Mouse (Mus musculus) monocyte, adult 2 months (primary cell): ENCODE measurements around the gene Zswim8.
"Not testable (repeated sequence)": the region's sequence is repeated elsewhere in the genome, so short reads cannot be mapped to it uniquely, and the experiment has no call there.

Experiments used
- DNase-seq, 2 experiments: peaks; one replicate each; pipeline ENCODE4 v3.0.0; 2022; ENCODE audit warnings: low spot score in 2 of 2, low read depth in 1 of 2

Gene Zswim8

GRCm38 (mm10) chr14:20693589-20694101 lies 13.7 kb upstream of the Zswim8 start:
- no peak for DNase-seq

GRCm38 (mm10) chr14:20694185-20694883 lies 13.0 kb upstream of the Zswim8 start:
- DNase-seq: no peak

- peak; percentile 17 to 57 for DNase-seq
These were observed 12.2 kb upstream of the Zswim8 start, which contains the start of gene Fut11 for GRCm38 (mm10) chr14:20694884-20695760. TSS of gene Fut11 (plus strand) at chr14:20694968.

GRCm38 (mm10) chr14:20695761-20696520 lies 11.4 kb upstream of the Zswim8 start:
- no peak for DNase-seq

GRCm38 (mm10) chr14:20696986-20697385 lies 10.4 kb upstream of the Zswim8 start:
- no peak for DNase-seq

GRCm38 (mm10) chr14:20698515-20698914 lies 8.8 kb upstream of the Zswim8 start:
- DNase-seq: no peak

- DNase-seq: no peak
These were observed 7.0 kb upstream of the Zswim8 start for GRCm38 (mm10) chr14:20700362-20700761.

- no peak for DNase-seq
These were observed 5.8 kb upstream of the Zswim8 start for GRCm38 (mm10) chr14:20701554-20701953.

- no peak for DNase-seq
These were observed 5.1 kb upstream of the Zswim8 start for GRCm38 (mm10) chr14:20702096-20702740.

- DNase-seq: peak; percentile 51 to 80
These were observed 4.5 kb upstream of the Zswim8 start, which contains the start of gene Chchd1 for GRCm38 (mm10) chr14:20702741-20703381. TSS of gene Chchd1 (plus strand) at chr14:20703006.

- not testable (repeated sequence) for DNase-seq
These were observed 3.9 kb upstream of the Zswim8 start for GRCm38 (mm10) chr14:20703461-20703860.

GRCm38 (mm10) chr14:20708239-20708638 lies 887 bp downstream of the Zswim8 start:
- no peak for DNase-seq

GRCm38 (mm10) chr14:20713832-20714231 lies 6.5 kb downstream of the Zswim8 start:
- DNase-seq: no peak

GRCm38 (mm10) chr14:20718443-20718842 lies 11.1 kb downstream of the Zswim8 start:
- DNase-seq: no peak

- DNase-seq: no peak
These were observed 12.4 kb downstream of the Zswim8 start for GRCm38 (mm10) chr14:20719767-20720166.

- DNase-seq: no peak
These were observed 14.0 kb downstream of the Zswim8 start for GRCm38 (mm10) chr14:20721371-20721770.

- DNase-seq: no peak
These were observed 15.7 kb downstream of the Zswim8 start for GRCm38 (mm10) chr14:20723006-20723405.

- DNase-seq: no peak
These were observed 16.7 kb downstream of the Zswim8 start for GRCm38 (mm10) chr14:20724043-20724442.

GRCm38 (mm10) chr14:20725660-20726339 lies 18.4 kb downstream of the Zswim8 start:
- no peak for DNase-seq

- no peak for DNase-seq
These were observed 22.5 kb downstream of the Zswim8 start for GRCm38 (mm10) chr14:20729871-20730270.
